Mouse (Mus musculus) small intestine, adult 2 months (tissue): ENCODE measurements around the gene Pecr.

Experiments used
- CTCF ChIP-seq: fragments of 200-500 bp; IDR thresholded peaks from 2 replicates; pipeline ENCODE4 v1.5.1; 2012; ENCODE audit warnings: low read depth, mild to moderate bottlenecking, control low read depth, inconsistent platforms, low read length, moderate library complexity, mixed read lengths; ENCODE audit not compliant: insufficient replicate concordance, insufficient read length; ENCODE audit errors: extremely low read depth
- POLR2A ChIP-seq: fragments of 200-500 bp; IDR thresholded peaks from 2 replicates; pipeline ENCODE4 v1.6.1; 2012; ENCODE audit warnings: low read depth, mild to moderate bottlenecking, control low read depth, inconsistent platforms, low read length, moderate library complexity

DNA sequence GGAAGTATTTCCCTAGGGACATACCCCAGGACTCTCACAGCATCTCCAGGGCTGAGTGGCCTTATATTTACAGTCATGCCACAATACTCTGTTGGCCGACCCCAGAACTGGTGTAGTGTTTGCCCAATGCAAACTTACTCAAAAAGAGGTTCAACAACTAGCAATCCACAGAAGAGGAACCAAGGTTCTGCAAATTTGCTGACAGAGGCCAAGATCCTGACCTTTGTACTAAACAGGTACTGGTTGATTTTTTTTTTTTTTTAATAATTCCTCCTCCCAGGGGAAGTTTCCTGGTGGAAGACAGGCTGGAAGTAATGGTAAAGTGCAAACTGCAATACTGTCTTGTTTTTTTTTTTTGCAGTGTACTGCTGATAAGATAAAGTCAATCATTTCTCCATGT is 1.5 kb downstream of the Pecr start:
- TF ChIP-seq CTCF: no peak
- no peak for TF ChIP-seq POLR2A
